Mouse (Mus musculus) left cerebral cortex, postnatal 36 days (tissue): ENCODE results near the gene Gbx1. TPM values are rescaled to one million over a fixed set of nuclear protein-coding genes. Genes with fewer than 3 reads are reported as not detected.
A peak's percentile ranks its signal among the peaks of the same experiment; 100 is the strongest.
"Not testable (repeated sequence)": the region's sequence is repeated elsewhere in the genome, so short reads cannot be mapped to it uniquely, and the experiment has no call there.

Experiments
- DNase-seq, 2 experiments: peaks; one replicate each; pipeline ENCODE4 v3.0.0; 2021 to 2022; ENCODE audit warnings: low spot score in 2 of 2, mixed read lengths in 1 of 2
- intact Hi-C: fragments of 180-260 bp; cut with DNase I; formaldehyde crosslinking; loops from one replicate; pipeline ENCODE4 v1.15.1; 2025
- total RNA-seq, 2 experiments: library from RNA; stranded (reverse); gene quantifications; 2 replicates each; pipeline ENCODE4 v1.2.3; 2021

The Gbx1 gene
- total RNA-seq = under 1 TPM in 1 of 2 experiments, not detected in 1; 0.61 TPM

- intact Hi-C loops = no loop called here
- DNase-seq = no peak
Observed at GRCm38 (mm10) chr5:24526889-24527230, at the start of gene Gbx1. Gene Gbx1 (minus strand): TSS chr5:24527202.

GRCm38 (mm10) chr5:24576801-24577182, 49.8 kb upstream of the Gbx1 start:
- intact Hi-C loops = no loop called here
- no peak for DNase-seq

DNA sequence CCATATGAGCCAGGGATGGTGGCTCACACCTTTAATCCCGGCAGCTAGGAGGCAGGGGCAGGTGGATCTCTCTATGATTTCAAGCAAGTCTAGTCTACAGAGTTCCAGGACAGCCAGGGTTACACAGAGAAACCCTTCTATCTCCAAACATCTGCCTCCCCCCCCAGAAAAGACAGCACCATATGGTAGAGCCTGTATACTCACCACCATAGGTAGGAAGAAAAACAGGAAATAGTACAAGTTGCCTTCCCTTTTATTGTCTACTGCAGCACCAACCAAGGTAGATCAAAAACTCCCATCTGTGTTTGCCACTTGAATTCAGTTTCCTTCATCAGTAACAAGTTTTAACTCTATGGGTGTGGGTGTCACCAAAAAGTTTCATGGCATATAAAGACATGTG, 48.9 kb upstream of the Gbx1 start:
- intact Hi-C loops = no loop called here

GRCm38 (mm10) chr5:24556709-24557108, 29.7 kb upstream of the Gbx1 start, which contains the start of gene 4931409K22Rik:
Gene 4931409K22Rik (minus strand): TSS chr5:24556809.
- intact Hi-C loops = no loop called here
- DNase-seq = no peak

More for the DNA sequence above, 48.9 kb upstream of the Gbx1 start:
- DNase-seq = no peak

- DNase-seq, intact Hi-C loops: not testable (repeated sequence)
Observed at GRCm38 (mm10) chr5:24555335-24555734, 28.3 kb upstream of the Gbx1 start.

DNA sequence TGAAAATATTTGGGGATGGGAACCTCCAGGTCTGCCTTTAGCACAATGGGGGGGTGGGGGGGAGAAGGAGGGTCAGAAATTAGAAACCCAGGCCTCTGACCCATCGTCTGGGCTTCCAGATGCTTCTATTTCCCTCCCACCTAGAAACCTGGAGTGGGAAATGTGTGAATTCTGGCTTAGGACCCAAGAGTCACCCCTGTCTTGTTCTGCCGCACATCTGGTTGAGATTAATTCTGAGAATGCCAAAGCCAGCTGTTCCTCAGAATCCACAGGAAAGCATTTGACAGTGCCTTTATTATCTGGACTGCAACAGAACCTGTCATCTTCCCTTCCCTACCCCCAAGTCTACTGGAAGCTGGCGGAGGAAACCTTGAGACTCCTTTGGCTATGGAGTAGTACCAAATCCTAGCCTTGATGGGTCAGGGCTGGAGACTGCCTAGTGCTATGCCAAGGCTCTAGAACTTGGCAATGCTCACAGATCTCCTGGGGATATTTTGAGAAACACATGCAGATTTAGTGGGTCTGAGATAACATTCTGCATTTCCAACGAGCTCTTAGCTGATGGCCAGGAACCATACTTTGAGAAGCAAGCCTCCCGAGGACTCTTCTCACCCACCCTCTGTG, 26.7 kb upstream of the Gbx1 start:
- DNase-seq = no peak
- intact Hi-C loops = no loop called here

DNA sequence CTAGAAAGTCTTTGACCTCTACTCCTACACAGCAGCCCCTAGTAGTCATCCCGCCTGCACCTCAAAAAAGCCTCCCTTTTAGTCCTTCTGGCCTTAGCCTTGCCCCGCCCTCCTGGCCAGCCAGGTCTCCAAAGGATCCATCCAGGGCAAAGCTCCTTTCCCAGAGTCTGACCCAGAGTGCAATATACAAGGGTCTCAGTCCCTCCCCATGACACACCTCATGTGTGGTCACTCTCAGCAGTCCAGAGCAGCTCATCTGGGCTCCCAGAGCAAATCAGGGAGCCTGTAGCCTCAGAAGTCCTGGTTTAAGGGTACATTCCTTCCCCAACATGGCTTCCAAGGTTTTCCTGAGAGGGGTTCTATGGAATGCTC, 24.3 kb upstream of the Gbx1 start:
- intact Hi-C loops = no loop called here
- no peak for DNase-seq

DNA sequence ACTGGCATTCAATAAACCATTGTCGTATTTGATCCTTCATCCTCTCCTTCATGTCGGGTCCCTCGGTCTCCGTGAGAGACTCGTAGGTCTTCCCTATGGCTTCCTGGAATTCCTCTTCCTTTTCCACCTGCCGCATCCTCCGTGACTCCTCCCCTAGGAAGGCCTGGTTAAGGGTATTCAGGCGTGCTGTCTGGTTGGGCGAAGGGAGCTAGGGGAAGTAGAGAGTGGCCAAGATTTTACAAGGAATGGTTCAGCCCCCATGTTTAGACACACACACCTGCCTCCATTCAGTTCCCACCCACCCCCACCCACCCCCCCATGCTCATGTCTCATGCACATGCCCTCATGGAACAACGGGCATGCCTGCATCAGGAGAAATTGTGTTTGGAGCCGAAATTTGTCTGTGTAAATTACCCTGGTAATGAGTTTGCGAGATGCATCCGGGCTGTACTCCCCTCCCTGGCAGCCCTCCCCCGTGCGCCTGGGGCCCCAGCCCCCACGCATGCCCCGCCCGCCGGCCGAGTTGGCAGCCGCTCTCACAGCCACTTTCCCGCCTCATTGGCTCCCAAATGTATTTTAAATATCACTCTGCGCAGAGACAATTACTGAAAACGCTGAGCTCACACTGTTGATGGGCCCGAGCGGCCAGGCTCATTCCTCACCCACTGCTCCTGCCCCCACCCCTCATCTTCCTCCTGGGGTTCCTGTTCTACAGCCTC, 23.8 kb upstream of the Gbx1 start:
- intact Hi-C loops = no loop called here
- peak; percentile 63 to 70 for DNase-seq

GRCm38 (mm10) chr5:24542643-24543042, 15.6 kb upstream of the Gbx1 start:
- intact Hi-C loops = no loop called here
- DNase-seq = no peak

- DNase-seq = no peak
- intact Hi-C loops = no loop called here
Observed at GRCm38 (mm10) chr5:24541144-24541569, 14.2 kb upstream of the Gbx1 start.

- intact Hi-C loops = no loop called here
- DNase-seq = peak; percentile 34 to 37
Observed at GRCm38 (mm10) chr5:24540387-24541143, 13.6 kb upstream of the Gbx1 start, which contains the start of gene Asb10. Gene Asb10 (minus strand): TSS chr5:24540978.

DNA sequence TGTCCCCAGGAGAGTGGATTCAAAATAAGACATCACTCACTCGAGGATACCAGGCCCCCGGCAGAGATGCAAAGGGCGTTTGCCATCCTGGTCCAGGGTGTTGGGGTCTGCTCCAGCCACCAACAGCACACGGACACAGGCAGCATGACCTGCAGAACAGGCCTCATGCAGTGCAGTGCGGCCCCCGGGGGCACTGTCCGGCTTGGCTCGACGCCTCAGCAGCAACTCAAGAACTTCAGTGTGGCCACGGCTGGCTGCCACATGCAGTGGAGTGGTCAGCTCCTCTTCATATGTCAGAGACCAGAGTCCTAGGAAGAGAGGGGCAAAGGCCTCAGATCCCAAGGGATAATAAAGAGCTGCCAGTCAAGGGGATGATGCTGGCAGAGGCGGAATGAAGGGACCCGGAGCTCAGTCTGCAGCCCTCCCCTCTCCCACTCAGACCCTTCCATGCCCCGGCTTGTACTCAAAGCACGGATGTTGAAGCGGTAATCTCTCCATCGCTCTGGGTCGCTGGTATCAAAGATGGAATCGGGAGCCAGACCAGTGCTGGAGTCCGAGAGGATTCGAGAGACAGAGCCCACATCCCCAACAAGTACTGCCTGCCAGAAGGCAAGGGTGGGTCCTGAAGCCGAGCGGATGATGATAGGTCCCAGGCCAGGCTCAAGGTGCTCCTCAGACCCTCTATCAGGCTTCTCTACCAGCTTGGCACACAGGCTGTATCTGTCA, 12.7 kb upstream of the Gbx1 start:
- DNase-seq = no peak
- intact Hi-C loops = no loop called here

- intact Hi-C loops = no loop called here
- no peak for DNase-seq
Observed at GRCm38 (mm10) chr5:24537618-24538017, 10.6 kb upstream of the Gbx1 start.

GRCm38 (mm10) chr5:24536511-24536910, 9.5 kb upstream of the Gbx1 start:
- intact Hi-C loops = no loop called here
- no peak for DNase-seq

DNA sequence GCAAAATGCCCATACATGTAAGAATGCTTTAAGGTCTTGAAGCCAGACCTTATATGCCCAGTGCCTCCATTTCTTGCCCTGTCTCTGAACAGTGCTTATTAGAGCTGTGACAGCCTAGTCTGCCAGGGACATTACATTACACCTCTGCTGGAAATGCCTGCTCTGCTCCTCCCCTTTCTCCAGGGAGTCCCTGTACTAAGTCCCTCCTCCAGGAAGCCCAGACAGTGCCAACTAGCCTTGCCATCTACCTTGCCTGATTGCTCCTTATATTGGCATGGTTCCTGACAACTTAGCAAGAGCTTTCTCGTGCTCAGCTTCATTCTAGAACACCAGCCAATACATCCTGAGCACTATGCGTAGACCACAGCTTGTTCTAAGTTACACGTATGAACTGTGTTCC, 8.7 kb upstream of the Gbx1 start:
- intact Hi-C loops = no loop called here
- DNase-seq = no peak

DNA sequence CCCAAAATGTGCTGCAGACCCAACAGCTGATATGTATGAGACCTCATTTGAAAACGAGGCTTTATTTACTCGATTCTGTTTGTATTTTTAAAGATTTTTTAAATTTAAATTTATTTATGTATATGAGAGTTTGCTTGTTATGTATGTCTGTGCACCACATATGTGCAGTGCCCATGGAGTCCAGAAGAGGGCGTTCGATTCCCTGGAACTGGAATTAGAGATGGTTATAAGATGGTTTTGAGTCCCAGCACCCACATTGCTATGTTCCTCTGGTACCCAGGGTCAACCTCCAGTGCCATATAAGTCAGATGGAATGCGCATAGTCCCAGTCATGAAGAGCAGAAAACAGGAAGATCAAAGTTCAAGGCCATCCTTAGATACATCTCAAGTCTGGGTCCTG, 7.3 kb upstream of the Gbx1 start:
- intact Hi-C loops = no loop called here
- no peak for DNase-seq

GRCm38 (mm10) chr5:24533391-24533790, 6.4 kb upstream of the Gbx1 start:
- DNase-seq = no peak
- intact Hi-C loops = no loop called here

GRCm38 (mm10) chr5:24530042-24530689, 3.2 kb upstream of the Gbx1 start:
- DNase-seq = peak; percentile 88 to 92
- intact Hi-C loops = loop anchor here (2.0 kb wide), 1 partner anchor 45 kb away; no protein-coding TSS in a partner anchor

- intact Hi-C loops = no loop called here
- no peak for DNase-seq
Observed at GRCm38 (mm10) chr5:24527780-24528179, 778 bp upstream of the Gbx1 start.
